Mouse (Mus musculus) forebrain, embryonic 12.5 days (tissue): ENCODE data around the gene Tmem37. TPM values are rescaled to one million over a fixed set of nuclear protein-coding genes. Genes with fewer than 3 reads are reported as not detected.
A peak's percentile ranks its signal among the peaks of the same experiment; 100 is the strongest.

ENCODE experiments used
- ATAC-seq: fragments of 200-750 bp; cut with Nextera tagmentation; 2 replicates; pipeline ENCODE4 v1.8.0; 2017; ENCODE audit warnings: moderate TSS enrichment; ENCODE audit not compliant: low FRiP score
- H3K27ac ChIP-seq: fragments of 300-500 bp; sonication (generic); 2 replicates; pipeline ENCODE4 v1.5.1; 2016; ENCODE audit warnings: mild to moderate bottlenecking
- H3K27me3 ChIP-seq: fragments of 300-500 bp; sonication (generic); 2 replicates; pipeline ENCODE4 v1.6.1; 2016; ENCODE audit warnings: mild to moderate bottlenecking
- H3K36me3 ChIP-seq: fragments of 300-500 bp; sonication (generic); replicated peaks from 2 replicates; pipeline ENCODE4 v1.6.1; 2016; ENCODE audit warnings: mild to moderate bottlenecking
- H3K4me1 ChIP-seq: fragments of 300-500 bp; sonication (generic); 2 replicates; pipeline ENCODE4 v1.6.1; 2016
- H3K4me2 ChIP-seq: fragments of 300-500 bp; sonication (generic); 2 replicates; pipeline ENCODE4 v1.6.1; 2016; ENCODE audit warnings: mild to moderate bottlenecking, moderate library complexity
- H3K4me3 ChIP-seq: fragments of 300-500 bp; sonication (generic); replicated peaks from 2 replicates; pipeline ENCODE4 v1.5.1; 2016; ENCODE audit warnings: mild to moderate bottlenecking
- H3K9ac ChIP-seq: fragments of 300-500 bp; sonication (generic); 2 replicates; pipeline ENCODE4 v1.6.1; 2016; ENCODE audit warnings: mild to moderate bottlenecking
- H3K9me3 ChIP-seq: fragments of 300-500 bp; sonication (generic); 2 replicates; pipeline ENCODE4 v1.6.1; 2016
- WGBS: fragments of 180-500 bp; shearing (Covaris S2); methylation state at CpG from one replicate; pipeline ENCODE4 v1.1.7; 2016; 5-methylcytosine and 5-hydroxymethylcytosine counted together
- polyA plus RNA-seq: library from polyadenylated mRNA; unstranded; fragments of >200 nt; fragmentation: Nextera tagmentation; extraction: Ambion mirVana; gene quantifications from 2 replicates; pipeline ENCODE4 v1.2.1, GENCODE M21; 2016

Tmem37 gene
- polyA plus RNA-seq, 1 experiment from 2014 or later, result 5.2 TPM

- peaks cover 3% of the 10 kb centered on the region; the same call in 1 of the 2 replicates for H3K27me3 ChIP-seq
- peaks cover 6% of the 10 kb centered on the region; the same call in 1 of the 2 replicates for H3K4me1 ChIP-seq
- no peak for ATAC-seq
- no peak overlapping the region for H3K27ac ChIP-seq
- WGBS, result 10% methylated on average over 3 of the region's 5 CpGs
- H3K4me2 ChIP-seq, result no peak overlapping the region
- no peak overlapping the region for H3K4me3 ChIP-seq
- no peaks in the 10 kb centered on the region for H3K36me3 ChIP-seq
- H3K9ac ChIP-seq, result no peak overlapping the region
- peaks cover 5% of the 10 kb centered on the region; the same call in 1 of the 2 replicates for H3K9me3 ChIP-seq
These were observed 15.3 kb upstream of the Tmem37 start for GRCm38 (mm10) chr1:120089180-120089579.

GRCm38 (mm10) chr1:120086644-120087043 is 12.8 kb upstream of the Tmem37 start:
- H3K36me3 ChIP-seq, result no peaks in the 10 kb centered on the region
- no peak overlapping the region for H3K4me2 ChIP-seq
- no peak overlapping the region for H3K27ac ChIP-seq
- no peak overlapping the region for H3K4me3 ChIP-seq
- peaks cover 6% of the 10 kb centered on the region; the same call in 1 of the 2 replicates for H3K27me3 ChIP-seq
- H3K9me3 ChIP-seq, result no peaks in the 10 kb centered on the region
- no peak for ATAC-seq
- WGBS, result 62% methylated on average over 13 of the region's 13 CpGs
- peaks cover 6% of the 10 kb centered on the region; the same call in 1 of the 2 replicates for H3K4me1 ChIP-seq
- H3K9ac ChIP-seq, result no peak overlapping the region

GRCm38 (mm10) chr1:120085696-120086095 is 11.8 kb upstream of the Tmem37 start:
- Histone ChIP-seq H3K27me3 (peaks cover 6% of the 10 kb centered on the region; the same call in 1 of the 2 replicates), H3K9me3 (no peaks in the 10 kb centered on the region), H3K36me3 (no peaks in the 10 kb centered on the region), H3K4me1 (peaks cover 6% of the 10 kb centered on the region; the same call in 1 of the 2 replicates), H3K4me3 (no peak overlapping the region), H3K27ac (no peak overlapping the region), H3K4me2 (no peak overlapping the region), H3K9ac (no peak overlapping the region)
- ATAC-seq, result no peak
- 72% methylated on average over 3 of the region's 3 CpGs for WGBS

GRCm38 (mm10) chr1:120083921-120084517 is 10.1 kb upstream of the Tmem37 start:
- no peak overlapping the region for H3K9ac ChIP-seq
- ATAC-seq, result no peak
- no peaks in the 10 kb centered on the region for H3K36me3 ChIP-seq
- no peak overlapping the region for H3K27ac ChIP-seq
- 58% methylated on average over 5 of the region's 5 CpGs for WGBS
- no peak overlapping the region for H3K4me2 ChIP-seq
- H3K4me1 ChIP-seq, result peaks cover 2% of the 10 kb centered on the region; the same call in 1 of the 2 replicates
- no peak overlapping the region for H3K4me3 ChIP-seq
- H3K9me3 ChIP-seq, result no peaks in the 10 kb centered on the region
- H3K27me3 ChIP-seq, result peaks cover 3% of the 10 kb centered on the region; the same call in 1 of the 2 replicates

GRCm38 (mm10) chr1:120082957-120083585 is 9.2 kb upstream of the Tmem37 start:
- Histone ChIP-seq H3K4me1 (no peaks in the 10 kb centered on the region), H3K9me3 (no peaks in the 10 kb centered on the region), H3K4me3 (no peak overlapping the region), H3K27ac (no peak overlapping the region), H3K4me2 (no peak overlapping the region), H3K9ac (no peak overlapping the region), H3K27me3 (peaks cover 3% of the 10 kb centered on the region; the same call in 1 of the 2 replicates), H3K36me3 (no peaks in the 10 kb centered on the region)
- no peak for ATAC-seq
- 29% methylated on average over 7 of the region's 7 CpGs for WGBS

- Histone ChIP-seq H3K27me3 (0 out of 2 replicates have a peak, but pooled peaks cover 7% of the 10 kb centered on the region), H3K9ac (no peak overlapping the region), H3K36me3 (no peaks in the 10 kb centered on the region), H3K27ac (no peak overlapping the region), H3K4me1 (peaks cover 5% of the 10 kb centered on the region), H3K9me3 (no peaks in the 10 kb centered on the region), H3K4me3 (no peak overlapping the region), H3K4me2 (no peak overlapping the region)
- 88% methylated on average over 1 of the region's 1 CpGs for WGBS
- ATAC-seq, result no peak
These were observed 6.8 kb upstream of the Tmem37 start for GRCm38 (mm10) chr1:120080632-120081031.

GRCm38 (mm10) chr1:120077746-120078410 is 4.0 kb upstream of the Tmem37 start:
- ATAC-seq, result peak; percentile 15; the same call in 1 of the 2 replicates

GRCm38 (mm10) chr1:120075507-120075906 is 1.6 kb upstream of the Tmem37 start:
- WGBS, result 84% methylated on average over 5 of the region's 5 CpGs

More at GRCm38 (mm10) chr1:120077746-120078410, 4.0 kb upstream of the Tmem37 start:
- 4% methylated on average over 9 of the region's 9 CpGs for WGBS
- no peaks in the 10 kb centered on the region for H3K9me3 ChIP-seq
- H3K9ac ChIP-seq, result no peak overlapping the region
- no peaks in the 10 kb centered on the region for H3K36me3 ChIP-seq
- H3K4me3 ChIP-seq, result no peak overlapping the region
- H3K27me3 ChIP-seq, result peaks cover 34% of the 10 kb centered on the region
- peaks cover 21% of the 10 kb centered on the region for H3K4me1 ChIP-seq
- no peak overlapping the region for H3K27ac ChIP-seq
- no peak overlapping the region for H3K4me2 ChIP-seq

GRCm38 (mm10) chr1:120074931-120075330 is 1.1 kb upstream of the Tmem37 start:
- Histone ChIP-seq H3K9me3 (no peaks in the 10 kb centered on the region), H3K4me2 (no peak overlapping the region), H3K36me3 (no peaks in the 10 kb centered on the region), H3K27me3 (peaks cover 50% of the 10 kb centered on the region), H3K4me1 (peaks cover 23% of the 10 kb centered on the region), H3K4me3 (no peak overlapping the region), H3K9ac (no peak overlapping the region), H3K27ac (no peak overlapping the region)
- no peak for ATAC-seq
- 78% methylated on average over 4 of the region's 4 CpGs for WGBS

More at GRCm38 (mm10) chr1:120075507-120075906, 1.6 kb upstream of the Tmem37 start:
- H3K27me3 ChIP-seq, result peaks cover 50% of the 10 kb centered on the region
- H3K4me2 ChIP-seq, result no peak overlapping the region
- H3K4me1 ChIP-seq, result peaks cover 23% of the 10 kb centered on the region
- no peak for ATAC-seq
- H3K36me3 ChIP-seq, result no peaks in the 10 kb centered on the region
- H3K9ac ChIP-seq, result no peak overlapping the region
- no peak overlapping the region for H3K27ac ChIP-seq
- H3K4me3 ChIP-seq, result no peak overlapping the region
- no peaks in the 10 kb centered on the region for H3K9me3 ChIP-seq

GRCm38 (mm10) chr1:120074307-120074702 is 431 bp upstream of the Tmem37 start:
- peaks cover 23% of the 10 kb centered on the region for H3K4me1 ChIP-seq
- 17% methylated on average over 4 of the region's 4 CpGs for WGBS
- H3K9me3 ChIP-seq, result no peaks in the 10 kb centered on the region
- H3K27ac ChIP-seq, result no peak overlapping the region
- H3K9ac ChIP-seq, result no peak overlapping the region
- no peak for ATAC-seq
- H3K4me2 ChIP-seq, result peak overlapping the region; percentile 77; the same call in 1 of the 2 replicates
- H3K27me3 ChIP-seq, result peaks cover 50% of the 10 kb centered on the region
- H3K36me3 ChIP-seq, result no peaks in the 10 kb centered on the region
- peak overlapping the region; percentile 42 for H3K4me3 ChIP-seq

GRCm38 (mm10) chr1:120072900-120073299 is 974 bp downstream of the Tmem37 start:
- no peak for ATAC-seq
- Histone ChIP-seq H3K4me3 (peak overlapping the region; percentile 42), H3K27ac (no peak overlapping the region), H3K9ac (peak overlapping the region; percentile 49; the same call in 1 of the 2 replicates), H3K4me1 (peaks cover 21% of the 10 kb centered on the region), H3K9me3 (no peaks in the 10 kb centered on the region), H3K36me3 (no peaks in the 10 kb centered on the region), H3K27me3 (peaks cover 50% of the 10 kb centered on the region), H3K4me2 (peak overlapping the region; percentile 77)
- WGBS, result 19% methylated on average over 16 of the region's 16 CpGs

- Histone ChIP-seq H3K36me3 (no peaks in the 10 kb centered on the region), H3K27me3 (peaks cover 48% of the 10 kb centered on the region), H3K9me3 (no peaks in the 10 kb centered on the region), H3K27ac (no peak overlapping the region), H3K4me1 (peaks cover 17% of the 10 kb centered on the region), H3K9ac (no peak overlapping the region), H3K4me2 (no peak overlapping the region), H3K4me3 (no peak overlapping the region)
- ATAC-seq, result no peak
- WGBS, result 85% methylated on average over 4 of the region's 4 CpGs
These were observed 2.7 kb downstream of the Tmem37 start for GRCm38 (mm10) chr1:120071133-120071532.
